Mouse (Mus musculus): Measurements from ENCODE around the gene Ecel1. TPM values are rescaled to one million over a fixed set of nuclear protein-coding genes. Genes with fewer than 3 reads are reported as not detected.

The Ecel1 gene
- polyA plus RNA-seq, 1 experiment from 2014 or later = 0.50 TPM

- ATAC-seq (ENCODE audit: insufficient number of reproducible peaks, low FRiP score) = no peak
- H3K27ac ChIP-seq (ENCODE audit: poor library complexity, severe bottlenecking) = no peak overlapping the region
- H3K4me1 ChIP-seq (replicated peaks) = peaks cover 11% of the 10 kb centered on the region
- 11% methylated on average over 19 of the region's 19 CpGs for WGBS
- H3K4me3 ChIP-seq = no peak overlapping the region
- H3K36me3 ChIP-seq = no peaks in the 10 kb centered on the region
- peaks cover 88% of the 10 kb centered on the region for H3K27me3 ChIP-seq (replicated peaks)
- H3K9ac ChIP-seq = no peak overlapping the region; the same call in 1 of the 2 replicates
- no peaks in the 10 kb centered on the region for H3K9me3 ChIP-seq (replicated peaks)
- H3K4me2 ChIP-seq = peak overlapping the region; percentile 33
Observed at GRCm38 (mm10) chr1:87170458-87170857, 14.1 kb upstream of the Ecel1 start.

- no peaks in the 10 kb centered on the region for H3K4me1 ChIP-seq (replicated peaks)
- H3K9ac ChIP-seq = no peak overlapping the region
- WGBS = 41% methylated on average over 9 of the region's 9 CpGs
- no peaks in the 10 kb centered on the region for H3K36me3 ChIP-seq
- no peaks in the 10 kb centered on the region for H3K9me3 ChIP-seq (replicated peaks)
- peaks cover 98% of the 10 kb centered on the region for H3K27me3 ChIP-seq (replicated peaks)
- no peak overlapping the region for H3K4me2 ChIP-seq
- H3K27ac ChIP-seq (ENCODE audit: poor library complexity, severe bottlenecking) = no peak overlapping the region
- no peak for ATAC-seq (ENCODE audit: insufficient number of reproducible peaks, low FRiP score)
- H3K4me3 ChIP-seq = no peak overlapping the region
Observed at GRCm38 (mm10) chr1:87164796-87165184, 8.5 kb upstream of the Ecel1 start.

GRCm38 (mm10) chr1:87164164-87164795 lies 8.0 kb upstream of the Ecel1 start:
- H3K4me2 ChIP-seq = no peak overlapping the region
- H3K36me3 ChIP-seq = no peaks in the 10 kb centered on the region
- H3K4me3 ChIP-seq = no peak overlapping the region
- H3K27ac ChIP-seq (ENCODE audit: poor library complexity, severe bottlenecking) = no peak overlapping the region
- 18% methylated on average over 11 of the region's 11 CpGs for WGBS
- no peak overlapping the region for H3K9ac ChIP-seq
- no peak for ATAC-seq (ENCODE audit: insufficient number of reproducible peaks, low FRiP score)
- no peaks in the 10 kb centered on the region for H3K4me1 ChIP-seq (replicated peaks)
- H3K27me3 ChIP-seq (replicated peaks) = peaks cover 97% of the 10 kb centered on the region
- no peaks in the 10 kb centered on the region for H3K9me3 ChIP-seq (replicated peaks)

GRCm38 (mm10) chr1:87159396-87159795 lies 3.1 kb upstream of the Ecel1 start:
- no peak for ATAC-seq (ENCODE audit: insufficient number of reproducible peaks, low FRiP score)
- Histone ChIP-seq H3K27ac (ENCODE audit: poor library complexity, severe bottlenecking) (no peak overlapping the region), H3K4me3 (no peak overlapping the region), H3K36me3 (no peaks in the 10 kb centered on the region), H3K4me2 (no peak overlapping the region), H3K9me3 (replicated peaks) (no peaks in the 10 kb centered on the region), H3K4me1 (replicated peaks) (peaks cover 16% of the 10 kb centered on the region; the same call in 1 of the 2 replicates), H3K9ac (no peak overlapping the region), H3K27me3 (replicated peaks) (peaks cover 97% of the 10 kb centered on the region)
- 73% methylated on average over 3 of the region's 3 CpGs for WGBS

GRCm38 (mm10) chr1:87155531-87156198 lies 656 bp downstream of the Ecel1 start:
- WGBS = 1% methylated on average over 43 of the region's 56 CpGs
- Histone ChIP-seq H3K4me3 (peak overlapping the region; percentile 41), H3K27ac (ENCODE audit: poor library complexity, severe bottlenecking) (no peak overlapping the region), H3K4me1 (replicated peaks) (peaks cover 23% of the 10 kb centered on the region; the same call in 1 of the 2 replicates), H3K36me3 (no peaks in the 10 kb centered on the region), H3K27me3 (replicated peaks) (peaks cover 98% of the 10 kb centered on the region), H3K9ac (0 out of 2 replicates have a peak overlapping the region, but pooled peaks have one; percentile 15), H3K9me3 (replicated peaks) (no peaks in the 10 kb centered on the region), H3K4me2 (peak overlapping the region; percentile 70)
- no peak for ATAC-seq (ENCODE audit: insufficient number of reproducible peaks, low FRiP score)

- peak overlapping the region; percentile 64 for H3K4me2 ChIP-seq
- ATAC-seq (ENCODE audit: insufficient number of reproducible peaks, low FRiP score) = no peak
Observed at GRCm38 (mm10) chr1:87154501-87155120, 1.7 kb downstream of the Ecel1 start.

GRCm38 (mm10) chr1:87153776-87154500 lies 2.4 kb downstream of the Ecel1 start:
- Histone ChIP-seq H3K27me3 (replicated peaks) (peaks cover 100% of the 10 kb centered on the region), H3K27ac (ENCODE audit: poor library complexity, severe bottlenecking) (no peak overlapping the region), H3K4me3 (peak overlapping the region; percentile 41), H3K4me2 (peak overlapping the region; percentile 64), H3K9me3 (replicated peaks) (no peaks in the 10 kb centered on the region), H3K9ac (no peak overlapping the region), H3K4me1 (replicated peaks) (peaks cover 23% of the 10 kb centered on the region; the same call in 1 of the 2 replicates), H3K36me3 (no peaks in the 10 kb centered on the region)
- WGBS = 1% methylated on average over 72 of the region's 72 CpGs
- ATAC-seq (ENCODE audit: insufficient number of reproducible peaks, low FRiP score) = no peak

More at GRCm38 (mm10) chr1:87154501-87155120, 1.7 kb downstream of the Ecel1 start:
- H3K4me1 ChIP-seq (replicated peaks) = peaks cover 23% of the 10 kb centered on the region; the same call in 1 of the 2 replicates
- peaks cover 100% of the 10 kb centered on the region for H3K27me3 ChIP-seq (replicated peaks)
- peak overlapping the region; percentile 41 for H3K4me3 ChIP-seq
- H3K36me3 ChIP-seq = no peaks in the 10 kb centered on the region
- H3K9me3 ChIP-seq (replicated peaks) = no peaks in the 10 kb centered on the region
- no peak overlapping the region for H3K9ac ChIP-seq
- 2% methylated on average over 58 of the region's 58 CpGs for WGBS
- H3K27ac ChIP-seq (ENCODE audit: poor library complexity, severe bottlenecking) = no peak overlapping the region

GRCm38 (mm10) chr1:87151286-87151685 lies 5.0 kb downstream of the Ecel1 start:
- peaks cover 23% of the 10 kb centered on the region; the same call in 1 of the 2 replicates for H3K4me1 ChIP-seq (replicated peaks)
- no peaks in the 10 kb centered on the region for H3K9me3 ChIP-seq (replicated peaks)
- 76% methylated on average over 6 of the region's 6 CpGs for WGBS
- H3K4me2 ChIP-seq = no peak overlapping the region
- H3K36me3 ChIP-seq = no peaks in the 10 kb centered on the region
- no peak overlapping the region for H3K4me3 ChIP-seq
- ATAC-seq (ENCODE audit: insufficient number of reproducible peaks, low FRiP score) = no peak
- no peak overlapping the region for H3K9ac ChIP-seq
- H3K27me3 ChIP-seq (replicated peaks) = peaks cover 88% of the 10 kb centered on the region
- H3K27ac ChIP-seq (ENCODE audit: poor library complexity, severe bottlenecking) = no peak overlapping the region

- Histone ChIP-seq H3K36me3 (no peaks in the 10 kb centered on the region), H3K4me2 (no peak overlapping the region), H3K4me3 (no peak overlapping the region), H3K27ac (ENCODE audit: poor library complexity, severe bottlenecking) (no peak overlapping the region), H3K9ac (no peak overlapping the region), H3K4me1 (replicated peaks) (peaks cover 7% of the 10 kb centered on the region; the same call in 1 of the 2 replicates), H3K9me3 (replicated peaks) (no peaks in the 10 kb centered on the region), H3K27me3 (replicated peaks) (peaks cover 83% of the 10 kb centered on the region)
- WGBS = 38% methylated on average over 13 of the region's 13 CpGs
- no peak for ATAC-seq (ENCODE audit: insufficient number of reproducible peaks, low FRiP score)
Observed at GRCm38 (mm10) chr1:87149422-87149821, 6.9 kb downstream of the Ecel1 start.

- Histone ChIP-seq H3K9ac (no peak overlapping the region), H3K36me3 (no peaks in the 10 kb centered on the region), H3K27me3 (replicated peaks) (peaks cover 30% of the 10 kb centered on the region), H3K27ac (ENCODE audit: poor library complexity, severe bottlenecking) (no peak overlapping the region), H3K4me2 (no peak overlapping the region), H3K4me3 (no peak overlapping the region), H3K9me3 (replicated peaks) (no peaks in the 10 kb centered on the region), H3K4me1 (replicated peaks) (no peaks in the 10 kb centered on the region)
- 78% methylated on average over 10 of the region's 10 CpGs for WGBS
- no peak for ATAC-seq (ENCODE audit: insufficient number of reproducible peaks, low FRiP score)
Observed at GRCm38 (mm10) chr1:87143141-87143540, 13.2 kb downstream of the Ecel1 start.

- no peaks in the 10 kb centered on the region for H3K4me1 ChIP-seq (replicated peaks)
- H3K4me2 ChIP-seq = no peak overlapping the region
- no peak for ATAC-seq (ENCODE audit: insufficient number of reproducible peaks, low FRiP score)
- H3K9me3 ChIP-seq (replicated peaks) = no peaks in the 10 kb centered on the region
- WGBS = 71% methylated on average over 9 of the region's 9 CpGs
- peaks cover 23% of the 10 kb centered on the region for H3K27me3 ChIP-seq (replicated peaks)
- H3K36me3 ChIP-seq = no peaks in the 10 kb centered on the region
- H3K27ac ChIP-seq (ENCODE audit: poor library complexity, severe bottlenecking) = no peak overlapping the region
- no peak overlapping the region for H3K9ac ChIP-seq
- H3K4me3 ChIP-seq = no peak overlapping the region
Observed at GRCm38 (mm10) chr1:87142456-87142855, 13.9 kb downstream of the Ecel1 start.
